Mouse (Mus musculus): ENCODE data around the gene Mfap1a. TPM values are rescaled to one million over a fixed set of nuclear protein-coding genes. Genes with fewer than 3 reads are reported as not detected.
"Not testable (repeated sequence)": the region's sequence is repeated elsewhere in the genome, so short reads cannot be mapped to it uniquely, and the experiment has no call there.

Mfap1a gene
- polyA plus RNA-seq, 1 experiment from 2014 or later = 30.9 TPM

- DNase-seq (ENCODE audit: low spot score); H3K36me3 ChIP-seq (ENCODE audit: control insufficient read depth, insufficient read depth, low read length); ATAC-seq (ENCODE audit: low FRiP score); H3K4me1 ChIP-seq (replicated peaks; ENCODE audit: control insufficient read depth, insufficient read depth, low read length); H3K4me3 ChIP-seq (ENCODE audit: low read depth, low read length); H3K9ac ChIP-seq (ENCODE audit: low read depth, low read length); H3K27me3 ChIP-seq (ENCODE audit: control insufficient read depth, insufficient read depth, low read length); H3K9me3 ChIP-seq (ENCODE audit: control insufficient read depth, low read length); H3K27ac ChIP-seq (ENCODE audit: low read depth, low read length); H3K4me2 ChIP-seq (replicated peaks; ENCODE audit: low read depth, low read length): not testable (repeated sequence)
- 87% methylated on average over 13 of the region's 13 CpGs for WGBS
Measured at GRCm38 (mm10) chr2:121480916-121481315, 25.5 kb downstream of the Mfap1a start.

GRCm38 (mm10) chr2:121480498-121480897 is 26.0 kb downstream of the Mfap1a start:
- no peak for ATAC-seq (ENCODE audit: low FRiP score)
- Histone ChIP-seq H3K4me3 (ENCODE audit: low read depth, low read length) (no peak overlapping the region), H3K4me2 (replicated peaks; ENCODE audit: low read depth, low read length) (no peak overlapping the region), H3K9ac (ENCODE audit: low read depth, low read length) (no peak overlapping the region), H3K4me1 (replicated peaks; ENCODE audit: control insufficient read depth, insufficient read depth, low read length) (no peaks in the 10 kb centered on the region), H3K27ac (ENCODE audit: low read depth, low read length) (no peak overlapping the region), H3K9me3 (ENCODE audit: control insufficient read depth, low read length) (no peaks in the 10 kb centered on the region), H3K27me3 (ENCODE audit: control insufficient read depth, insufficient read depth, low read length) (no peaks in the 10 kb centered on the region), H3K36me3 (ENCODE audit: control insufficient read depth, insufficient read depth, low read length) (no peaks in the 10 kb centered on the region)
- WGBS = 64% methylated on average over 3 of the region's 3 CpGs
- peak; percentile 35 for DNase-seq (ENCODE audit: low spot score)

- ATAC-seq (ENCODE audit: low FRiP score) = no peak
- Histone ChIP-seq H3K9me3 (ENCODE audit: control insufficient read depth, low read length) (no peaks in the 10 kb centered on the region), H3K9ac (ENCODE audit: low read depth, low read length) (no peak overlapping the region), H3K4me3 (ENCODE audit: low read depth, low read length) (no peak overlapping the region), H3K27me3 (ENCODE audit: control insufficient read depth, insufficient read depth, low read length) (no peaks in the 10 kb centered on the region), H3K36me3 (ENCODE audit: control insufficient read depth, insufficient read depth, low read length) (no peaks in the 10 kb centered on the region), H3K4me2 (replicated peaks; ENCODE audit: low read depth, low read length) (no peak overlapping the region), H3K4me1 (replicated peaks; ENCODE audit: control insufficient read depth, insufficient read depth, low read length) (no peaks in the 10 kb centered on the region), H3K27ac (ENCODE audit: low read depth, low read length) (no peak overlapping the region)
- 72% methylated on average over 3 of the region's 3 CpGs for WGBS
- no peak for DNase-seq (ENCODE audit: low spot score)
Measured at GRCm38 (mm10) chr2:121477491-121478266, 28.8 kb downstream of the Mfap1a start.

- H3K9me3 ChIP-seq (ENCODE audit: control insufficient read depth, low read length); H3K4me3 ChIP-seq (ENCODE audit: low read depth, low read length); H3K27ac ChIP-seq (ENCODE audit: low read depth, low read length); H3K4me1 ChIP-seq (replicated peaks; ENCODE audit: control insufficient read depth, insufficient read depth, low read length); H3K36me3 ChIP-seq (ENCODE audit: control insufficient read depth, insufficient read depth, low read length); H3K4me2 ChIP-seq (replicated peaks; ENCODE audit: low read depth, low read length); H3K27me3 ChIP-seq (ENCODE audit: control insufficient read depth, insufficient read depth, low read length); H3K9ac ChIP-seq (ENCODE audit: low read depth, low read length); DNase-seq (ENCODE audit: low spot score); ATAC-seq (ENCODE audit: low FRiP score): not testable (repeated sequence)
- 97% methylated on average over 2 of the region's 2 CpGs for WGBS
Measured at GRCm38 (mm10) chr2:121475306-121475705, 31.2 kb downstream of the Mfap1a start.

- peak overlapping the region; percentile 46 for H3K4me3 ChIP-seq (ENCODE audit: low read depth, low read length)
- peak overlapping the region; percentile 58; the same call in 1 of the 2 replicates for H3K4me2 ChIP-seq (replicated peaks; ENCODE audit: low read depth, low read length)
- no peaks in the 10 kb centered on the region for H3K27me3 ChIP-seq (ENCODE audit: control insufficient read depth, insufficient read depth, low read length)
- DNase-seq (ENCODE audit: low spot score) (no peak), ATAC-seq (ENCODE audit: low FRiP score) (no peak; the same call in 1 of the 2 replicates)
- WGBS = 36% methylated on average over 8 of the region's 8 CpGs
- H3K36me3 ChIP-seq (ENCODE audit: control insufficient read depth, insufficient read depth, low read length) = no peaks in the 10 kb centered on the region
- H3K9me3 ChIP-seq (ENCODE audit: control insufficient read depth, low read length) = no peaks in the 10 kb centered on the region
- no peak overlapping the region for H3K27ac ChIP-seq (ENCODE audit: low read depth, low read length)
- H3K4me1 ChIP-seq (replicated peaks; ENCODE audit: control insufficient read depth, insufficient read depth, low read length) = no peaks in the 10 kb centered on the region
- H3K9ac ChIP-seq (ENCODE audit: low read depth, low read length) = peak overlapping the region; percentile 23
Measured at GRCm38 (mm10) chr2:121474180-121474535, 32.3 kb downstream of the Mfap1a start.

DNA sequence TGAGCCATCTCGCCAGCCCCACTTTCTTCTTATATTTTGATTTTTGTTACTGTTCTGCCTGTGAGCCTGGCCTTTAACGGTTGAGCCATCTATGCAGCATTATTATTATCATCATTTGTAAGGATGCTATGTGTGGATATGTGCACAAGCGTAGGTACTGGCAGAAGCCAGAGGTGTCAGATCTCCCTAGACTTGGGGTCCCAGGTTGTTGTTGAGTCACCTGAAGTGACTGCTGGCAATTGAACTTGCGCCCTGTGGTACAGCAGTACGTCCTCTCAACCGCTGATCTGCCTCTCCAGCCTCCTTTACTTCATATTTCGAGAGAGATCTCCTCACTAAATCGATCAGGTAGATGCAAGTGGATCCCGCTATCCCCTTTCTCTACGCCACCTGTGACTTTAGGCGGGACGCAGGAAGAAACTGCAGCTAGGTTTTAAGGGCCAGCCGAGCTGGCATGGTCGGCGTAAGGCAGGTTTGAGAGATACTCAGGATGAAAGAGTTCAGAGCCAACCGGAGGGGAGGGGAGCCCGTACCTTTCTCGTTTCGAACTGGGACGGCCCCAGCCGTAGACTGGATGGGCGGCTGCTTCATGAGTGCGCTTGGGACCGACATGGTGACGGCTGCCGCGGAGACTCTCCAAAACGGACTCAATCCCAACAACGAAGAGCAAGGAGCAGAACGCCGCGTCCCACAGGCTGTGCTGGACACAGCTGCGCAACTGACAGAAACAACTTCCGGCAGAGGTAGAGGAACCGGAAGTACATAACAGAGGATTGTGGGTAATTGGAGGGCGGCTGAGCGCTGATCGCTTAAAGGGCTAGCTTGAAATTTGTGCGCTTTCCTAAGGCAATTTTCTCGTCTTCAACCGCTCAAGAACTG is 32.9 kb downstream of the Mfap1a start, which contains the start of gene Mfap1b:
TSS of gene Mfap1b (minus strand) at position 767 of the 879 bp plus-strand sequence.
- H3K27me3 ChIP-seq (ENCODE audit: control insufficient read depth, insufficient read depth, low read length); H3K27ac ChIP-seq (ENCODE audit: low read depth, low read length); H3K9me3 ChIP-seq (ENCODE audit: control insufficient read depth, low read length); H3K36me3 ChIP-seq (ENCODE audit: control insufficient read depth, insufficient read depth, low read length); H3K4me1 ChIP-seq (replicated peaks; ENCODE audit: control insufficient read depth, insufficient read depth, low read length): not testable (repeated sequence)
- peak within 1 kb of the TSS; percentile 58 for H3K4me2 ChIP-seq (replicated peaks; ENCODE audit: low read depth, low read length)
- H3K4me3 ChIP-seq (ENCODE audit: low read depth, low read length) = peak within 1 kb of the TSS; percentile 46
- ATAC-seq (ENCODE audit: low FRiP score) (peak; percentile 94), DNase-seq (ENCODE audit: low spot score) (peak; percentile 88)
- WGBS = 6% methylated on average over 38 of the region's 41 CpGs
- H3K9ac ChIP-seq (ENCODE audit: low read depth, low read length) = peak within 1 kb of the TSS; percentile 49

GRCm38 (mm10) chr2:121472783-121473182 is 33.7 kb downstream of the Mfap1a start:
- H3K4me3 ChIP-seq (ENCODE audit: low read depth, low read length); H3K9ac ChIP-seq (ENCODE audit: low read depth, low read length); H3K4me1 ChIP-seq (replicated peaks; ENCODE audit: control insufficient read depth, insufficient read depth, low read length); H3K27ac ChIP-seq (ENCODE audit: low read depth, low read length); DNase-seq (ENCODE audit: low spot score); H3K4me2 ChIP-seq (replicated peaks; ENCODE audit: low read depth, low read length); H3K9me3 ChIP-seq (ENCODE audit: control insufficient read depth, low read length); H3K36me3 ChIP-seq (ENCODE audit: control insufficient read depth, insufficient read depth, low read length); H3K27me3 ChIP-seq (ENCODE audit: control insufficient read depth, insufficient read depth, low read length); ATAC-seq (ENCODE audit: low FRiP score): not testable (repeated sequence)
- 96% methylated on average over 3 of the region's 3 CpGs for WGBS

GRCm38 (mm10) chr2:121468982-121469381 is 37.5 kb downstream of the Mfap1a start:
- 61% methylated on average over 2 of the region's 6 CpGs for WGBS
- not testable (repeated sequence) for ATAC-seq (ENCODE audit: low FRiP score)

More at GRCm38 (mm10) chr2:121468982-121469381, 37.5 kb downstream of the Mfap1a start:
- H3K27me3 ChIP-seq (ENCODE audit: control insufficient read depth, insufficient read depth, low read length); H3K36me3 ChIP-seq (ENCODE audit: control insufficient read depth, insufficient read depth, low read length); H3K9ac ChIP-seq (ENCODE audit: low read depth, low read length); DNase-seq (ENCODE audit: low spot score); H3K9me3 ChIP-seq (ENCODE audit: control insufficient read depth, low read length); H3K4me1 ChIP-seq (replicated peaks; ENCODE audit: control insufficient read depth, insufficient read depth, low read length); H3K4me3 ChIP-seq (ENCODE audit: low read depth, low read length); H3K4me2 ChIP-seq (replicated peaks; ENCODE audit: low read depth, low read length); H3K27ac ChIP-seq (ENCODE audit: low read depth, low read length): not testable (repeated sequence)
